10 mouse cellular contexts compared by ENCODE assay signal in the genomic region with DNA sequence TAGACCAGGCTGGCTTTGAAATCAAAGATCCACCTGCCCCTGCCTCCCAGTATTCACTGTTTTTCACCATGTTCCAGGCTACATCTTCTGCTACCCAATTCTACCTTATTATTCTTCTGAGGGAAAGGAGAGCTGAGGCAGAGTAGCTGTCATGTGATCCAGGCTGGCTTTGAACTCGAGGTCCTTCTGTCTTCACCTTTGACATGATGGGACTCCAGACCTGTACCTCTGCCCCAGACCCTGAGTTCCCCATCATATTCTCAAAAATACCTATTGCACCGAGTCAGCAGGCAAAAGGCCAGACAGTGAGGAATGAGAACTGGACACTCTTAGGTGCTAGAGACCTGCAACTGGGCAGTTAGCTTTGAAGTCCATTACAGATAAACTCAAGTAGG. TPM values are rescaled to one million over a fixed set of nuclear protein-coding genes. Genes with fewer than 3 reads are reported as not detected.
DNase-seq lines count a peak whose midpoint lies in the region; ATAC-seq and TF ChIP-seq lines count a peak whose summit lies in the region.
"Had no signal": no experiment of that assay in that cellular context is flagged by ENCODE, and none has a peak within 500 bp of the region (broad histone marks: within the 10 kb centered on the region; RNA-seq: fewer than 3 reads in every experiment).

No protein-coding gene starts in this region.

- 30% methylated on average over 2 of the region's 2 CpGs for WGBS in kidney, postnatal 0 days
- WGBS in embryonic facial prominence, embryonic 15.5 days = 24% methylated on average over 2 of the region's 2 CpGs
- 47% methylated on average over 2 of the region's 2 CpGs for WGBS in hindbrain, embryonic 15.5 days
- 24% methylated on average over 2 of the region's 2 CpGs for WGBS in midbrain, embryonic 15.5 days

- no peak for DNase-seq in kidney, postnatal 0 days (ENCODE audit: low spot score)
- DNase-seq in kidney, adult 18-20 months = no peak
- DNase-seq in layer of hippocampus, adult 8-10 months (ENCODE audit: low spot score in 2 of 2) = no peak
- DNase-seq in Muller cell, postnatal 12 days (ENCODE audit: inconsistent ontology term) = no peak
- no peak for DNase-seq in left cerebral cortex, postnatal 14 days (ENCODE audit: low spot score in 2 of 2)

- H3K36me3 ChIP-seq in kidney, postnatal 0 days (ENCODE audit: insufficient read depth, low read length) = no peaks in the 10 kb centered on the region
- peaks cover 5% of the 10 kb centered on the region; the same call in 1 of the 2 replicates for H3K36me3 ChIP-seq in embryonic facial prominence, embryonic 15.5 days
- H3K36me3 ChIP-seq in hindbrain, embryonic 15.5 days = peaks cover 11% of the 10 kb centered on the region; the same call in 1 of the 2 replicates
- H3K36me3 ChIP-seq in midbrain, embryonic 15.5 days (replicated peaks) = no peaks in the 10 kb centered on the region

- no peak for ATAC-seq in kidney, postnatal 0 days (replicated peaks; ENCODE audit: low FRiP score, low read depth)
- ATAC-seq in embryonic facial prominence, embryonic 15.5 days (ENCODE audit: insufficient number of reproducible peaks, low FRiP score, low TSS enrichment, low read depth) = no peak
- ATAC-seq in hindbrain, embryonic 15.5 days (ENCODE audit: low FRiP score, low read depth) = no peak
- no peak for ATAC-seq in midbrain, embryonic 15.5 days (replicated peaks)

- H3K9me3 ChIP-seq in kidney, postnatal 0 days (replicated peaks; ENCODE audit: low read length) = no peaks in the 10 kb centered on the region
- no peaks in the 10 kb centered on the region for H3K9me3 ChIP-seq in embryonic facial prominence, embryonic 15.5 days (replicated peaks)
- no peaks in the 10 kb centered on the region for H3K9me3 ChIP-seq in hindbrain, embryonic 15.5 days
- no peaks in the 10 kb centered on the region for H3K9me3 ChIP-seq in midbrain, embryonic 15.5 days

- TF ChIP-seq CTCF in kidney, postnatal 0 days (IDR thresholded peaks at IDR 0.05; ENCODE audit: low read depth) = no peak

- H3K9ac ChIP-seq in kidney, postnatal 0 days (ENCODE audit: low read depth, low read length) = no peak overlapping the region
- H3K9ac ChIP-seq in embryonic facial prominence, embryonic 15.5 days = no peak overlapping the region
- H3K9ac ChIP-seq in hindbrain, embryonic 15.5 days = no peak overlapping the region
- H3K9ac ChIP-seq in midbrain, embryonic 15.5 days = peak overlapping the region; percentile 39; the same call in 1 of the 2 replicates

- no peaks in the 10 kb centered on the region for H3K27me3 ChIP-seq in kidney, postnatal 0 days (ENCODE audit: insufficient read depth, low read length)
- H3K27me3 ChIP-seq in embryonic facial prominence, embryonic 15.5 days = peaks cover 15% of the 10 kb centered on the region
- no peaks in the 10 kb centered on the region for H3K27me3 ChIP-seq in hindbrain, embryonic 15.5 days
- H3K27me3 ChIP-seq in midbrain, embryonic 15.5 days (replicated peaks) = no peaks in the 10 kb centered on the region
- H3K27me3 ChIP-seq: Patski had no signal

- no peak overlapping the region for H3K4me3 ChIP-seq in kidney, postnatal 0 days (replicated peaks; ENCODE audit: low read depth, low read length)
- H3K4me3 ChIP-seq in embryonic facial prominence, embryonic 15.5 days (replicated peaks) = no peak overlapping the region
- no peak overlapping the region for H3K4me3 ChIP-seq in hindbrain, embryonic 15.5 days
- peak overlapping the region; percentile 77; the same call in 1 of the 2 replicates for H3K4me3 ChIP-seq in midbrain, embryonic 15.5 days

- H3K27ac ChIP-seq in kidney, postnatal 0 days = no peak overlapping the region
- no peak overlapping the region for H3K27ac ChIP-seq in embryonic facial prominence, embryonic 15.5 days (replicated peaks)
- peak overlapping the region; percentile 65 for H3K27ac ChIP-seq in hindbrain, embryonic 15.5 days (replicated peaks)
- H3K27ac ChIP-seq in midbrain, embryonic 15.5 days = peak overlapping the region; percentile 68; the same call in 1 of the 2 replicates

- no peaks in the 10 kb centered on the region; the same call in 1 of the 2 replicates for H3K4me1 ChIP-seq in kidney, postnatal 0 days (replicated peaks; ENCODE audit: insufficient read depth, low read length)
- H3K4me1 ChIP-seq in embryonic facial prominence, embryonic 15.5 days = peaks cover 23% of the 10 kb centered on the region
- H3K4me1 ChIP-seq in hindbrain, embryonic 15.5 days (replicated peaks) = peaks cover 36% of the 10 kb centered on the region
- H3K4me1 ChIP-seq in midbrain, embryonic 15.5 days = peaks cover 27% of the 10 kb centered on the region

- intact Hi-C loops in left cerebral cortex, postnatal 14 days (cut with DNase I) = no loop called here

- H3K4me2 ChIP-seq in kidney, postnatal 0 days (ENCODE audit: low read length) = peak overlapping the region; percentile 95; the same call in 1 of the 2 replicates
- H3K4me2 ChIP-seq in embryonic facial prominence, embryonic 15.5 days (replicated peaks) = peak overlapping the region; percentile 96; the same call in 1 of the 2 replicates
- H3K4me2 ChIP-seq in hindbrain, embryonic 15.5 days = peak overlapping the region; percentile 81
- peak overlapping the region; percentile 77; the same call in 1 of the 2 replicates for H3K4me2 ChIP-seq in midbrain, embryonic 15.5 days

RNA-seq across cellular contexts. Expression of gene Plk3, which starts 0.8 kb away (rescaled TPM):
- polyA plus RNA-seq in kidney, postnatal 0 days (2015; fragmentation: Nextera tagmentation; extraction: Ambion mirVana) = 3.7 and 4.0 TPM in 2 replicates
- polyA plus RNA-seq in embryonic facial prominence, embryonic 15.5 days (2015; fragmentation: Nextera tagmentation; extraction: Ambion mirVana) = 7.7 and 8.1 TPM in 2 replicates
- 24.9 and 25.0 TPM in 2 replicates for polyA plus RNA-seq in hindbrain, embryonic 15.5 days (2015; fragmentation: Nextera tagmentation; extraction: Ambion mirVana)
- 19.1 and 19.3 TPM in 2 replicates for polyA plus RNA-seq in midbrain, embryonic 15.5 days (2015; fragmentation: Nextera tagmentation; extraction: Ambion mirVana)
- 1 to 10 TPM; 9.0 to 10.0 (median 9.6) TPM for total RNA-seq in layer of hippocampus, adult 8-10 months (2022)
- total RNA-seq in left cerebral cortex, postnatal 14 days (2021) = 10 to 100 TPM; 15.6 to 16.2 TPM

RNA-seq across cellular contexts. Expression of gene Tctex1d4, which starts 8.0 kb away (rescaled TPM):
- 0.24 TPM in 1 of 2 replicates, not detected in the other for polyA plus RNA-seq in kidney, postnatal 0 days (2015; fragmentation: Nextera tagmentation; extraction: Ambion mirVana)
- 3.0 and 6.1 TPM in 2 replicates for polyA plus RNA-seq in embryonic facial prominence, embryonic 15.5 days (2015; fragmentation: Nextera tagmentation; extraction: Ambion mirVana)
- polyA plus RNA-seq in hindbrain, embryonic 15.5 days (2015; fragmentation: Nextera tagmentation; extraction: Ambion mirVana) = 0.31 and 1.1 TPM in 2 replicates
- polyA plus RNA-seq in midbrain, embryonic 15.5 days (2015; fragmentation: Nextera tagmentation; extraction: Ambion mirVana) = 0.42 TPM in 1 of 2 replicates, not detected in the other
- total RNA-seq in layer of hippocampus, adult 8-10 months (2022) = under 1 TPM; 0.74 to 0.81 (median 0.78) TPM
- not detected for total RNA-seq in left cerebral cortex, postnatal 14 days (2021)
- polyA plus RNA-seq: intestine, embryonic 14.5 days had no signal

RNA-seq across cellular contexts. Expression of gene Btbd19, which starts 9.1 kb away (rescaled TPM):
- polyA plus RNA-seq in kidney, postnatal 0 days (2015; fragmentation: Nextera tagmentation; extraction: Ambion mirVana) = 4.3 and 4.9 TPM in 2 replicates
- 13.2 and 13.5 TPM in 2 replicates for polyA plus RNA-seq in embryonic facial prominence, embryonic 15.5 days (2015; fragmentation: Nextera tagmentation; extraction: Ambion mirVana)
- polyA plus RNA-seq in hindbrain, embryonic 15.5 days (2015; fragmentation: Nextera tagmentation; extraction: Ambion mirVana) = 4.7 and 5.1 TPM in 2 replicates
- 3.9 and 4.3 TPM in 2 replicates for polyA plus RNA-seq in midbrain, embryonic 15.5 days (2015; fragmentation: Nextera tagmentation; extraction: Ambion mirVana)
- 10 to 100 TPM; 12.9 to 18.3 (median 16.2) TPM for total RNA-seq in layer of hippocampus, adult 8-10 months (2022)
- 10 to 100 TPM; 11.8 to 12.4 TPM for total RNA-seq in left cerebral cortex, postnatal 14 days (2021)

RNA-seq across cellular contexts. Expression of gene Rps8, which starts 21.4 kb away (rescaled TPM):
- 988 and 1,137 TPM in 2 replicates for polyA plus RNA-seq in kidney, postnatal 0 days (2015; fragmentation: Nextera tagmentation; extraction: Ambion mirVana)
- polyA plus RNA-seq in embryonic facial prominence, embryonic 15.5 days (2015; fragmentation: Nextera tagmentation; extraction: Ambion mirVana) = 934 and 968 TPM in 2 replicates
- 468 and 502 TPM in 2 replicates for polyA plus RNA-seq in hindbrain, embryonic 15.5 days (2015; fragmentation: Nextera tagmentation; extraction: Ambion mirVana)
- 430 and 431 TPM in 2 replicates for polyA plus RNA-seq in midbrain, embryonic 15.5 days (2015; fragmentation: Nextera tagmentation; extraction: Ambion mirVana)
- 100 to 1,000 TPM; 448 to 635 (median 527) TPM for total RNA-seq in layer of hippocampus, adult 8-10 months (2022)
- 100 to 1,000 TPM; 448 to 449 TPM for total RNA-seq in left cerebral cortex, postnatal 14 days (2021)

RNA-seq across cellular contexts. Expression of gene Ptch2, which starts 38.7 kb away (rescaled TPM):
- 4.0 TPM in 2 replicates for polyA plus RNA-seq in kidney, postnatal 0 days (2015; fragmentation: Nextera tagmentation; extraction: Ambion mirVana)
- polyA plus RNA-seq in embryonic facial prominence, embryonic 15.5 days (2015; fragmentation: Nextera tagmentation; extraction: Ambion mirVana) = 20.8 and 22.5 TPM in 2 replicates
- polyA plus RNA-seq in hindbrain, embryonic 15.5 days (2015; fragmentation: Nextera tagmentation; extraction: Ambion mirVana) = 7.3 and 8.0 TPM in 2 replicates
- polyA plus RNA-seq in midbrain, embryonic 15.5 days (2015; fragmentation: Nextera tagmentation; extraction: Ambion mirVana) = 7.7 and 9.0 TPM in 2 replicates
- 1 to 10 TPM; 1.7 to 3.4 (median 2.2) TPM for total RNA-seq in layer of hippocampus, adult 8-10 months (2022)
- total RNA-seq in left cerebral cortex, postnatal 14 days (2021) = 1 to 10 TPM; 1.3 to 2.4 TPM

Comparison
In these comparisons a context has a peak if more than half of its experiments do, and no peak if none do; other contexts are left out.
1. H3K27ac ChIP-seq: peak in hindbrain, embryonic 15.5 days (single experiment) and midbrain, embryonic 15.5 days (single experiment); none in kidney, postnatal 0 days (single experiment) and embryonic facial prominence, embryonic 15.5 days (single experiment).
2. Peak in every context shown above with its lines, with median percentiles within 50 percentile points of each other: H3K4me2 ChIP-seq.